Mouse (Mus musculus): ENCODE results near the gene Gldc. TPM values are rescaled to one million over a fixed set of nuclear protein-coding genes. Genes with fewer than 3 reads are reported as not detected.

The Gldc gene
- under 1 TPM; 0.07 to 0.22 TPM for polyA plus RNA-seq (2012; fragmentation: generic; extraction: Trizol)

GRCm38 (mm10) chr19:30174919-30175571 lies at the start of gene Gldc:
Gene Gldc, minus strand, starts transcription at chr19:30175429.

Other genes with a start within 250 kb of the Gldc start
- not detected for gene Trpd52l3, start 171.6 kb downstream of the Gldc start, polyA plus RNA-seq (2012; fragmentation: generic; extraction: Trizol)
- gene Uhrf2, start 144.9 kb downstream of the Gldc start, polyA plus RNA-seq (2012; fragmentation: generic; extraction: Trizol) = 10 to 100 TPM in 1 of 2 experiments, 1 to 10 TPM in 1; 2.8 to 33.3 TPM
- gene Mbl2, start 57.5 kb upstream of the Gldc start, polyA plus RNA-seq (2012; fragmentation: generic; extraction: Trizol) = not detected